Mouse (Mus musculus): ENCODE measurements at regions not wholly inside any gene's neighbourhood (a gene's known extent, or its start where the extent isn't known, plus 50 kb on each side); places are given as distances from the start of the nearest gene placed in this dataset.

- H3K36me3 ChIP-seq (ENCODE audit: control insufficient read depth, insufficient read depth, low read length) = no peaks in the 10 kb centered on the region
- H3K4me1 ChIP-seq (ENCODE audit: control insufficient read depth, insufficient read depth, low read length) = no peaks in the 10 kb centered on the region
- H3K27me3 ChIP-seq (ENCODE audit: control insufficient read depth, insufficient read depth, low read length) = no peaks in the 10 kb centered on the region
- no peak for TF ChIP-seq POLR2A (IDR thresholded peaks at IDR 0.05; ENCODE audit: control insufficient read depth, low read depth, low read length)
- no peak for TF ChIP-seq CTCF (IDR thresholded peaks at IDR 0.05; ENCODE audit: control insufficient read depth, insufficient read depth, insufficient replicate concordance, low read depth, low read length)
- no peak overlapping the region for H3K27ac ChIP-seq (ENCODE audit: control insufficient read depth, insufficient read depth, low read depth, low read length)
- H3K4me3 ChIP-seq (ENCODE audit: control insufficient read depth, low read depth, low read length) = no peak overlapping the region
Observed at GRCm38 (mm10) chr13:69182478-69182877, 183.1 kb upstream of the Adcy2 start.

- no peak for TF ChIP-seq POLR2A (IDR thresholded peaks at IDR 0.05; ENCODE audit: control insufficient read depth, low read depth, low read length)
- no peak for TF ChIP-seq CTCF (IDR thresholded peaks at IDR 0.05; ENCODE audit: control insufficient read depth, insufficient read depth, insufficient replicate concordance, low read depth, low read length)
- H3K27ac ChIP-seq (ENCODE audit: control insufficient read depth, insufficient read depth, low read depth, low read length) = no peak overlapping the region
- no peaks in the 10 kb centered on the region for H3K4me1 ChIP-seq (ENCODE audit: control insufficient read depth, insufficient read depth, low read length)
- H3K36me3 ChIP-seq (ENCODE audit: control insufficient read depth, insufficient read depth, low read length) = no peaks in the 10 kb centered on the region
- H3K27me3 ChIP-seq (ENCODE audit: control insufficient read depth, insufficient read depth, low read length) = no peaks in the 10 kb centered on the region
- no peak overlapping the region for H3K4me3 ChIP-seq (ENCODE audit: control insufficient read depth, low read depth, low read length)
Observed at GRCm38 (mm10) chr13:69190661-69191060, 191.3 kb upstream of the Adcy2 start.

- no peak for TF ChIP-seq CTCF (IDR thresholded peaks at IDR 0.05; ENCODE audit: control insufficient read depth, insufficient read depth, insufficient replicate concordance, low read depth, low read length)
- TF ChIP-seq POLR2A (IDR thresholded peaks at IDR 0.05; ENCODE audit: control insufficient read depth, low read depth, low read length) = no peak
- Histone ChIP-seq H3K27ac (ENCODE audit: control insufficient read depth, insufficient read depth, low read depth, low read length) (no peak overlapping the region), H3K4me1 (ENCODE audit: control insufficient read depth, insufficient read depth, low read length) (no peaks in the 10 kb centered on the region), H3K4me3 (ENCODE audit: control insufficient read depth, low read depth, low read length) (no peak overlapping the region), H3K36me3 (ENCODE audit: control insufficient read depth, insufficient read depth, low read length) (no peaks in the 10 kb centered on the region), H3K27me3 (ENCODE audit: control insufficient read depth, insufficient read depth, low read length) (no peaks in the 10 kb centered on the region)
Observed at GRCm38 (mm10) chr13:69196464-69196871, 197.1 kb upstream of the Adcy2 start.

GRCm38 (mm10) chr13:69207741-69208568, 208.6 kb upstream of the Adcy2 start:
- Histone ChIP-seq H3K4me1 (ENCODE audit: control insufficient read depth, insufficient read depth, low read length) (no peaks in the 10 kb centered on the region), H3K4me3 (ENCODE audit: control insufficient read depth, low read depth, low read length) (no peak overlapping the region), H3K36me3 (ENCODE audit: control insufficient read depth, insufficient read depth, low read length) (no peaks in the 10 kb centered on the region), H3K27ac (ENCODE audit: control insufficient read depth, insufficient read depth, low read depth, low read length) (no peak overlapping the region), H3K27me3 (ENCODE audit: control insufficient read depth, insufficient read depth, low read length) (no peaks in the 10 kb centered on the region)
- TF ChIP-seq POLR2A (IDR thresholded peaks at IDR 0.05; ENCODE audit: control insufficient read depth, low read depth, low read length) = no peak
- TF ChIP-seq CTCF (IDR thresholded peaks at IDR 0.05; ENCODE audit: control insufficient read depth, insufficient read depth, insufficient replicate concordance, low read depth, low read length) = no peak

- TF ChIP-seq CTCF (IDR thresholded peaks at IDR 0.05; ENCODE audit: control insufficient read depth, insufficient read depth, insufficient replicate concordance, low read depth, low read length) (no peak), POLR2A (IDR thresholded peaks at IDR 0.05; ENCODE audit: control insufficient read depth, low read depth, low read length) (no peak)
- Histone ChIP-seq H3K36me3 (ENCODE audit: control insufficient read depth, insufficient read depth, low read length) (no peaks in the 10 kb centered on the region), H3K4me1 (ENCODE audit: control insufficient read depth, insufficient read depth, low read length) (no peaks in the 10 kb centered on the region), H3K27ac (ENCODE audit: control insufficient read depth, insufficient read depth, low read depth, low read length) (no peak overlapping the region), H3K27me3 (ENCODE audit: control insufficient read depth, insufficient read depth, low read length) (no peaks in the 10 kb centered on the region), H3K4me3 (ENCODE audit: control insufficient read depth, low read depth, low read length) (no peak overlapping the region)
Observed at GRCm38 (mm10) chr13:69208569-69208881, 209.2 kb upstream of the Adcy2 start.

- H3K27me3 ChIP-seq (ENCODE audit: control insufficient read depth, insufficient read depth, low read length) = no peaks in the 10 kb centered on the region
- H3K27ac ChIP-seq (ENCODE audit: control insufficient read depth, insufficient read depth, low read depth, low read length) = no peak overlapping the region
- H3K4me3 ChIP-seq (ENCODE audit: control insufficient read depth, low read depth, low read length) = no peak overlapping the region
- no peaks in the 10 kb centered on the region for H3K4me1 ChIP-seq (ENCODE audit: control insufficient read depth, insufficient read depth, low read length)
- TF ChIP-seq POLR2A (IDR thresholded peaks at IDR 0.05; ENCODE audit: control insufficient read depth, low read depth, low read length) (no peak), CTCF (IDR thresholded peaks at IDR 0.05; ENCODE audit: control insufficient read depth, insufficient read depth, insufficient replicate concordance, low read depth, low read length) (no peak)
- no peaks in the 10 kb centered on the region for H3K36me3 ChIP-seq (ENCODE audit: control insufficient read depth, insufficient read depth, low read length)
Observed at GRCm38 (mm10) chr13:69216579-69216978, 217.2 kb upstream of the Adcy2 start.

- no peak for TF ChIP-seq POLR2A (IDR thresholded peaks at IDR 0.05; ENCODE audit: control insufficient read depth, low read depth, low read length)
- H3K27ac ChIP-seq (ENCODE audit: control insufficient read depth, insufficient read depth, low read depth, low read length) = no peak overlapping the region
- no peaks in the 10 kb centered on the region for H3K27me3 ChIP-seq (ENCODE audit: control insufficient read depth, insufficient read depth, low read length)
- H3K4me1 ChIP-seq (ENCODE audit: control insufficient read depth, insufficient read depth, low read length) = no peaks in the 10 kb centered on the region
- H3K4me3 ChIP-seq (ENCODE audit: control insufficient read depth, low read depth, low read length) = no peak overlapping the region
- no peaks in the 10 kb centered on the region for H3K36me3 ChIP-seq (ENCODE audit: control insufficient read depth, insufficient read depth, low read length)
Observed at GRCm38 (mm10) chr13:69220425-69220824, 221.1 kb upstream of the Adcy2 start.
